14 mouse cellular contexts compared by ENCODE assay signal in the genomic region with DNA sequence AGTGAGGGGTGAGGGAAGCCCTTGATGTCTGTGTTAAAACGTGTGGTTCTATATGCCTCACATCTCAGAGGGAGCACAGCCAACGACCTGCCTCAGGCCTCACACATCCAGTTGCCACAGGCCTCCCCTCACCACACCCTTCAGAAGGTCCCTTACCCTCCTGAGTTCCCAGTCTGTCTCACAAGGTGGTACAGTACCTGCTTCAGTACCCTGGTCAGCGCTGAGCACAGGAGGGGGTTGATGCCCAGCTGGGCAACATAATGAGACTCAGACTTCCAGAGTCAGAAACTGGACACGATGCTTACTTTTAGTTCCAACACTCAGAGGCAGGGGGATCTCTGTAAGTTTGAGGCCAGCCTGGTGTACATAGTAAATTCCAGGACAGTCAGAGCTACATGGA. TPM values are rescaled to one million over a fixed set of nuclear protein-coding genes. Genes with fewer than 3 reads are reported as not detected.
DNase-seq lines count a peak whose midpoint lies in the region; ATAC-seq and TF ChIP-seq lines count a peak whose summit lies in the region.
"Had no signal": no experiment of that assay in that cellular context is flagged by ENCODE, and none has a peak within 500 bp of the region (broad histone marks: within the 10 kb centered on the region; RNA-seq: fewer than 3 reads in every experiment).

No protein-coding gene starts in this region.

- H3K9ac ChIP-seq in neural tube, embryonic 15.5 days (replicated peaks) = no peak overlapping the region
- H3K9ac ChIP-seq in embryonic facial prominence, embryonic 14.5 days (ENCODE audit: low read depth, low read length) = no peak overlapping the region
- no peak overlapping the region for H3K9ac ChIP-seq in stomach, postnatal 0 days (ENCODE audit: low read length)
- H3K9ac ChIP-seq: forebrain, embryonic 15.5 days; heart, embryonic 13.5 days; neural tube, embryonic 13.5 days had no signal

- no peaks in the 10 kb centered on the region for H3K9me3 ChIP-seq in neural tube, embryonic 15.5 days (replicated peaks)
- no peaks in the 10 kb centered on the region for H3K9me3 ChIP-seq in embryonic facial prominence, embryonic 14.5 days (ENCODE audit: control insufficient read depth, low read length)
- H3K9me3 ChIP-seq in stomach, postnatal 0 days (ENCODE audit: control insufficient read depth, low read length) = no peaks in the 10 kb centered on the region
- H3K9me3 ChIP-seq: forebrain, embryonic 15.5 days; heart, embryonic 13.5 days; megakaryocyte, embryonic 14.5 days; neural tube, embryonic 13.5 days had no signal

- ATAC-seq in neural tube, embryonic 15.5 days (ENCODE audit: low FRiP score) = 0 out of 2 replicates have a peak, but pooled peaks have one; percentile 14
- ATAC-seq in embryonic facial prominence, embryonic 14.5 days (ENCODE audit: low read depth) = no peak
- no peak for ATAC-seq in inflammation-experienced regulatory T-cells, adult 6 months
- no peak for ATAC-seq in stomach, postnatal 0 days (ENCODE audit: low FRiP score, low TSS enrichment)
- ATAC-seq: forebrain, embryonic 15.5 days had no signal

- H3K4me3 ChIP-seq in neural tube, embryonic 15.5 days (replicated peaks) = no peak overlapping the region
- H3K4me3 ChIP-seq in embryonic facial prominence, embryonic 14.5 days (ENCODE audit: low read depth, low read length) = no peak overlapping the region
- H3K4me3 ChIP-seq in stomach, postnatal 0 days (ENCODE audit: low read depth, low read length) = no peak overlapping the region
- H3K4me3 ChIP-seq: forebrain, embryonic 15.5 days; heart, embryonic 13.5 days; megakaryocyte, embryonic 14.5 days; neural tube, embryonic 13.5 days had no signal

- H3K27me3 ChIP-seq in neural tube, embryonic 15.5 days (replicated peaks) = peaks cover 6% of the 10 kb centered on the region; the same call in 1 of the 2 replicates
- no peaks in the 10 kb centered on the region for H3K27me3 ChIP-seq in embryonic facial prominence, embryonic 14.5 days (replicated peaks; ENCODE audit: control insufficient read depth, insufficient read depth, low read length)
- H3K27me3 ChIP-seq in stomach, postnatal 0 days (ENCODE audit: control insufficient read depth, insufficient read depth, low read length) = no peaks in the 10 kb centered on the region

- H3K36me3 ChIP-seq in neural tube, embryonic 15.5 days = no peaks in the 10 kb centered on the region
- no peaks in the 10 kb centered on the region for H3K36me3 ChIP-seq in embryonic facial prominence, embryonic 14.5 days (ENCODE audit: control insufficient read depth, insufficient read depth, low read length)
- H3K36me3 ChIP-seq in stomach, postnatal 0 days (ENCODE audit: control insufficient read depth, insufficient read depth, low read length) = no peaks in the 10 kb centered on the region
- H3K36me3 ChIP-seq: forebrain, embryonic 15.5 days; heart, embryonic 13.5 days had no signal

- no peak for TF ChIP-seq EP300 in stomach, postnatal 0 days (optimal IDR thresholded peaks at IDR 0.05)

- no peak overlapping the region for H3K4me2 ChIP-seq in neural tube, embryonic 15.5 days
- no peak overlapping the region for H3K4me2 ChIP-seq in embryonic facial prominence, embryonic 14.5 days (ENCODE audit: low read depth, low read length)
- no peak overlapping the region for H3K4me2 ChIP-seq in stomach, postnatal 0 days (replicated peaks; ENCODE audit: low read depth)
- H3K4me2 ChIP-seq: forebrain, embryonic 15.5 days; heart, embryonic 13.5 days; liver, embryonic 11.5 days; neural tube, embryonic 13.5 days had no signal

- H3K4me1 ChIP-seq in neural tube, embryonic 15.5 days = peaks cover 3% of the 10 kb centered on the region; the same call in 1 of the 2 replicates
- no peaks in the 10 kb centered on the region for H3K4me1 ChIP-seq in embryonic facial prominence, embryonic 14.5 days (ENCODE audit: control insufficient read depth, insufficient read depth, low read length)
- no peaks in the 10 kb centered on the region for H3K4me1 ChIP-seq in stomach, postnatal 0 days (replicated peaks; ENCODE audit: control insufficient read depth, insufficient read depth)
- H3K4me1 ChIP-seq: forebrain, embryonic 15.5 days had no signal

- DNase-seq in kidney, adult 18-20 months = peak; percentile 9
- no peak for DNase-seq in kidney, postnatal 10 days
- DNase-seq in neural tube, embryonic 10.5 days (ENCODE audit: extremely low spot score, low spot score) = no peak
- DNase-seq in embryonic facial prominence, embryonic 14.5 days (ENCODE audit: low spot score) = peak; percentile 20
- DNase-seq in heart, adult 8-10 months (ENCODE audit: low spot score) = no peak
- DNase-seq in stomach, postnatal 0 days (ENCODE audit: low spot score) = no peak
- DNase-seq: right cerebral cortex, postnatal 25 days had no signal

- no peak overlapping the region for H3K27ac ChIP-seq in neural tube, embryonic 15.5 days (replicated peaks)
- no peak overlapping the region for H3K27ac ChIP-seq in embryonic facial prominence, embryonic 14.5 days (replicated peaks; ENCODE audit: low read depth, low read length)
- H3K27ac ChIP-seq in stomach, postnatal 0 days (replicated peaks) = no peak overlapping the region
- H3K27ac ChIP-seq: forebrain, embryonic 15.5 days; heart, embryonic 13.5 days; neural tube, embryonic 13.5 days had no signal

- WGBS in neural tube, embryonic 15.5 days = 24% methylated on average over 4 of the region's 4 CpGs
- 24% methylated on average over 4 of the region's 4 CpGs for WGBS in embryonic facial prominence, embryonic 14.5 days
- WGBS in stomach, postnatal 0 days = 18% methylated on average over 4 of the region's 4 CpGs

- no peak for TF ChIP-seq CTCF in stomach, postnatal 0 days (IDR thresholded peaks at IDR 0.05; ENCODE audit: low read depth)

RNA-seq across cellular contexts. Expression of gene Klhdc8a, which starts 8.4 kb away (rescaled TPM):
- 7.5 TPM in 2 replicates for polyA plus RNA-seq in neural tube, embryonic 15.5 days (2015; fragmentation: Nextera tagmentation; extraction: Ambion mirVana)
- polyA plus RNA-seq in embryonic facial prominence, embryonic 14.5 days (2014; fragmentation: Nextera tagmentation; extraction: Ambion mirVana) = 0.52 and 0.70 TPM in 2 replicates
- polyA plus RNA-seq in inflammation-experienced regulatory T-cells, adult 6 months (2017; shearing (Covaris generic)) = not detected
- 10 to 100 TPM; 11.8 to 22.9 (median 17.5) TPM for total RNA-seq in heart, adult 8-10 months (2022)
- polyA plus RNA-seq in stomach, postnatal 0 days (2015; fragmentation: Nextera tagmentation; extraction: Ambion mirVana) = 0.31 and 0.34 TPM in 2 replicates

RNA-seq across cellular contexts. Expression of gene Nuak2, which starts 9.1 kb away (rescaled TPM):
- 6.6 and 7.1 TPM in 2 replicates for polyA plus RNA-seq in neural tube, embryonic 15.5 days (2015; fragmentation: Nextera tagmentation; extraction: Ambion mirVana)
- polyA plus RNA-seq in embryonic facial prominence, embryonic 14.5 days (2014; fragmentation: Nextera tagmentation; extraction: Ambion mirVana) = 5.2 and 6.1 TPM in 2 replicates
- polyA plus RNA-seq in inflammation-experienced regulatory T-cells, adult 6 months (2017; shearing (Covaris generic)) = 1 to 10 TPM; 2.2 to 3.0 (median 2.6) TPM
- 1 to 10 TPM; 3.8 to 5.2 (median 4.0) TPM for total RNA-seq in heart, adult 8-10 months (2022)
- 4.5 and 6.2 TPM in 2 replicates for polyA plus RNA-seq in stomach, postnatal 0 days (2015; fragmentation: Nextera tagmentation; extraction: Ambion mirVana)

Comparison
In these comparisons a context has a peak if more than half of its experiments do, and no peak if none do; other contexts are left out.
1. DNase-seq: peak in kidney, adult 18-20 months (single experiment) and embryonic facial prominence, embryonic 14.5 days (single experiment); none in kidney, postnatal 10 days (single experiment), neural tube, embryonic 10.5 days (single experiment), heart, adult 8-10 months (single experiment) and stomach, postnatal 0 days (single experiment).